Mouse (Mus musculus) embryonic fibroblast, embryonic 13.5 days (primary cell): Measurements from ENCODE around the gene Olfr97.

Experiments used
- CTCF ChIP-seq: IDR thresholded peaks from 2 replicates; pipeline ENCODE4 v1.5.1; 2011; ENCODE audit warnings: mild to moderate bottlenecking, control low read depth, low read length, moderate library complexity, borderline replicate concordance; ENCODE audit not compliant: insufficient read depth
- POLR2A ChIP-seq: IDR thresholded peaks from 2 replicates; pipeline ENCODE4 v1.6.1; 2011; ENCODE audit warnings: low read depth, mild to moderate bottlenecking, control low read depth, low read length, moderate library complexity

- TF ChIP-seq CTCF (no peak), POLR2A (no peak)
Observed at GRCm38 (mm10) chr17:37185474-37185873, 51.7 kb downstream of the Olfr97 start.
